Mouse (Mus musculus) 416B (cell line): Measurements from ENCODE around the gene Gm29776.
A peak's percentile ranks its signal among the peaks of the same experiment; 100 is the strongest.

Experiments
- DNase-seq: peaks from one replicate; pipeline ENCODE4 v3.0.0; 2011; ENCODE audit warnings: low read depth

Gm29776 gene

DNA sequence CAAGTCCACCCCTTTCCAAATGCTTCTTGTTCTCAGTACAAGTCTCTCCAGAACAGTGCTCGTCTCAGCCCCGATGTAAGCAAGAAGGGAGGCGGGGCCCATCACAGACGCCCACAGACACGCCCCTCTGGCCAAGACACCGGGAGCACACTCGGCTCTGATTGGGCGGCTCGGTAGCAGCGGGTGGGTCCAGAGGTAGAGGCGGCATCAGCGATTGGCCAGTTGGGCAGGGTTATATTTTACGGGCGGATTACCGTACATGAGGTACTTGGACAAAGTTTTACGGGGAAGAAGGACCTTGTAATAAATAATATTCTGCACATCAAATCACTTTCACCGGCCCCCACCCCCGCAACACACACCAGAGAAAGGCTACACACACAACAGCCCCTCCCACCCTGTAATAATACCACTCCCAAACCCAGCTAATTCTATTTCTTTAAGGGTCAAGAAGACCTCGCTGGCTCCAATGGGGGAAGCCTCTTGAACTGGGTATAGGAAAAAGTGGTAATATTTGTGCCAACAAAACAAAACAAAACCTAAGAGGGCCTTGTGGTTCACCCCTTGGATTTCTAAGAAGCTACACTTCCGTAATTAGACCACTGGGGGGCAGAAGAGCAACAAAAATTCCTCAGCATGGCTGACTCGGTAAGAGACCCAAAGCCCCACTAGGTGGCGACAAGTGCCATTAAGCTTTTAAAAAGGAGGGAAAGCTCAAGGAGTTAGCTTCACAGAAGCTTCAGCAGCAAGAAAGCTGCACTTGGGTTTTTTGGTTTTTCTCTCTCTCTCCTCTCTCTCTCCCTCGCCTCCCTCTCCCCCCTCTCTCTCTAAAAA is 47.8 kb downstream of the Gm29776 start:
- peak; percentile 96 for DNase-seq

DNA sequence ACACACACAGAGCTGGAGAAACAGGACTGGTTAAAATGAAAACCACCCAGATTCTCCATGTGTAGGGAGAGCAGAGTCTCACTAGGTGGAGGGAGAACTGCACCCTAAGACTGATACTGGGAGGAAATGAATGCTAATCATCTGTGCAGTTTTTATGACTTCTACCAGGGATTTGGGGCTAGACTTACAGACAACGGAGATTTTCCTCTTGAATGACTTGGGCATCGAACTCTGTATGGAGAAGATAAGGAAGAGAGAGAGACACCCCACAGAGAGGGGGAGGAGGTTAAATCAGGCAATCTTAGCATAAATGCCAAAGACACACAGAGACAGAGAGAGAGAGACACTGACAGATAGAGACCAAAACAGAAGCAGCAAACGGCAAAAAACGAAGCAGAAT is 50.7 kb downstream of the Gm29776 start:
- DNase-seq: no peak

DNA sequence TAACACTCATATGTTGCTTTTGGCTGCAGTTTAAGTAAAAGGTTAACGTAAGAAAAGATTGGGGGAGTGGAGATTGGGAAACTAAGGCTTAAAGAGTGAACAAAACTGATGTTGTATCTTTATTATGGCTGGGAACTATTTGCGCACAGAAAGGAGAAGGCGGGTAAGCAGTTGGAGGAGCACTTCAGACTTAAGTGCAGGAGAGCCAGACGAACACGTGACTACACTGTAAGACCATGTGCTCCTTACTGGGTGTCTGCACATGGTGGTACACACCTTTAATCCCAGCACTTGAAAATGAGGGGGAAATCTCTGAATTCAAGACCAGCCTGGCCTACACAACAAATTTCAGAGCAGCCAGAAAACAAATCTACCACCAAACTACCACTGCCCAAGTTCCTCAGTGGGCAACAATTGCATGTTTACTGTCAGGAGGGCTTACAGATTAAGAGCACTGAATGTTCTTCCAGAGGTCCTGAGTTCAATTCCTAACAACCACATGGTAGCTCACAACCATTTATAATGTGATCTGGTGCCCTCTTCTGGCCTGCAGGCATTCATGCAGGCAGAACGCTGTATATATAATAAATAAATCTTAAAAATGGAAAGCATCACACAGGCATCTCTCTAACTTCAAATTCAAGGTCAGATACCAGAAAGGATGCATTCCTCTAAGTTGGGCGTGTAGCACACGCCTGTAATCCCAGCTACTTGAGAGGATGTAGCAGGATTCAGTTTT is 51.6 kb downstream of the Gm29776 start:
- DNase-seq: peak; percentile 32

DNA sequence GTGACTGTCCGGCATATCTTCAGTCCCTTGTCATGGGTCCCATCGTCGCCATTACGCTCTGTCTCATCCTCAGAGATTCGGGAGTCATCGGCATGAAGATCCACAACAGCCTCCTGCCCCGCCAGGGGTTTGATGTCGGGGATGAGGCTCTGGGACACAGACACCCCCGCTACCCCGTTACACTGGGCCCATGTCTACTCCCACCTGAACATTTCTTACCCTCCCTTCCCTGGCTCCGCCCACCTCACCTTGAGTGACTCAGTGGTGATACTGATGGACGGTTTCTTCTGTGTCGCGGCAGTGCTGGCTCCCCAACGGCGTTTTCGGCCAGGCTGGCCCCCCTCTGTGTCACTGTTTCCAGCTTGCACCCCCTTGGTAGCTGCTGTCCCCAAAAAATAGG is 52.2 kb downstream of the Gm29776 start:
- no peak for DNase-seq

DNA sequence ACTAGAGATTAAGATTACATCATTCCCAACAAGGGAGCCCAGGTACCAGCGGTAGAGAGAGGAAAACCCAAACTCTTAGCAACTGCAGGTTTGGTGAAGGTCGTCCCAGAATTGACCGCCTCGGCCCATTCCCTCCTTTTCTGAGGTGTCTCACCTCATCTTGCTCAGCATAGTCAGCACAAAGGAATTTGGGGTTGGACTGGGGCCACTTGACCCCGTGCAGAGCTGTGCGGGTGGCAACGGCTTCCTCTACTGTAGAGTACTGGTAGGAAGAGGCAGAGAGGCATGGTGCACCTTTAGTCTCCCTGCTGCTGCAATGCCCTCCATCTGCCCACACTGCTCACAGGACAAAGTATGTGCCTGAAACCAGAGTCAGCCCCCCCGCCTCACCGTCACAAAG is 54.3 kb downstream of the Gm29776 start:
- DNase-seq: no peak

DNA sequence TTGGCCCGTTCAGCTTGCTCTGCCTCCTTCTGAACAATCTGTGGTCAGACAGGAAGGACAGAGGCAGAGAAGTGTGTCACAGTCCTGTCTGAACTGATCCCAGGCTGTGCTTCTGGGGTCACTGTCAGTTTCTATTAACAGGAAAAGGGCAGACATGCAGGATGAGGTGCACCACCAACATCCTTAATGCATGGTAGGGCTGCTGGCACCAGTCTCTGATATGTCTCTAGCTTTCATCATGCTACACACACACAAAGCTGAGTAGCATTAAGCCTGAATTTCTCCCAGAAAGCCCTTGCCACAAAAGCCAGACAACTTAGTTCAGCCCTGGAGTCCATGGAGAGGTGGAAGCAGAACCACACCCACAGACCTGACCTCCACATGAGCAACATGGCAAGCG is 55.6 kb downstream of the Gm29776 start:
- peak; percentile 62 for DNase-seq
